Mouse (Mus musculus): ENCODE measurements around the gene Tmod3. TPM values are rescaled to one million over a fixed set of nuclear protein-coding genes. Genes with fewer than 3 reads are reported as not detected.
"Not testable (repeated sequence)": the region's sequence is repeated elsewhere in the genome, so short reads cannot be mapped to it uniquely, and the experiment has no call there.

Tmod3 gene
- total RNA-seq, 2 experiments from 2014 or later: 43.1 to 54.8 TPM

DNA sequence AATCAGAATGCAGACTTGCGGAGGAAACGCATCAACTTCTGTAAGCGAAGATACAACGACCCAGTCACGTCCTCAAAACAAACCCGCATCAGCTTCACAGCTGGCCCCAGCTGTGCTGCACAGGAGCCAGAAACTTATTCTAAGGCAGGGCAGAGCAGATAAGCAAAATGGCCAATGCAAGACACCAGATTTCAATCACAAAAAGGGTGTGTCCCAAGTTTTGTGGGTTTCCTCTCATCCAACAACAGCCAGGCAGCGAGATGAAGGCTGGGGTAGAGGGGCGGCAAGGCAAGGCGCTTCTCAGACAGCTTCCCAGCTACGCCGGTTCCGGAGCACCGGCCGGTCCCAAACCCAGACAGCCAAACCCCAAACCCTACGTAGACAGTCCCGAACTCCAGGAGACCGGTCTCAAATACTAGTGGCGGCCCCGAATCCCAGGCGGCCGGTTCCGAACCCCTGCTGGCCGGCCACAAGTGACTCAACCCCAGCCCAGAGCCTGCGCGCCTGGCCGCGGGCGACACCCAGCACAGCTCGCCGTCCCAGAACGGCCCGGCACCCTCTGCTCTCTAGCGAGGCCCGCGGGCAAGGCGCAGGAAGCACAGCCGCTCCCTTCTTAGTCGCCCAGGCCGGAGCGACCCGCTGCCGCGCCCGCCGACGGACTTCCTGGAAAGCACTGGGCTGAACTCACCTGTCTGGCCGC lies 495 bp downstream of the Tmod3 start:
- DNase-seq (ENCODE audit: low spot score in 2 of 2): no peak

DNA sequence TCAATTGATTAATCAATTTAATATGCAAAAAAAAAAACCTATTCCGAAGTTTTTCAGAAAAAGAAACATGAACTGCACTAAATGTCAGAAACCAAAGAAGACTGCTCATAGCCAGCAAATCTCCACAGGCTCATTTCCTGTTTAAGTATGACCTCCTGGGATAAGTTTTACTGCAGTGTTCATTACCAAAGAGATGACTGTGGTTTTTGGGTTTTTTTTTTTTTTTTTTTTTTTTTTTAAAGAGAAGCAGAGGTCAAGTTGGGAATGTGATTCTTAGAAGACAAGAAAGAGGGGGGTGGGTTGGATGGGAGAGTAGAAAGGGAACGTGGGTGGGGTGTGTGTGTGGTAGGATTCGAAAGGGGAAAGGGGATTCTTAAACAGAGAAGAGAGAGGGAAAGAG lies 1.1 kb downstream of the Tmod3 start:
- DNase-seq (ENCODE audit: low spot score in 2 of 2): no peak

DNA sequence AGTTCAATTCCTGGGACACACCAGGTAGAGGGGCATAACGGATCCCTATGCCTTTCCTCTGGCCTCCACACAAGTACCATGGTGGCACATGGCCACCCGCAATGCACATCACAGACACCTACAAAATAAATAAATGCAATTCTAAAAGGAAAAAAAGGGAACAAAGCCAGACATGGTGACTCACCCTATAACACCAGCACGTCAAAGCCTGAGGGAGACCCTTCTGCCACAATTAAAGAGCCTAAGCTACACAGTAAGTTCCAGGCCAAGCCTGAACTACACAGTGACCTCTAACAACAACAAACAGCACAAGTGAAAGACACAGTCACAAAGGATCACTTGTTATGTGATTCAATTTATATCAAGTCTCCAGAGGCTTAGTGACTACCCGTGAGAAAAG lies 5.7 kb downstream of the Tmod3 start:
- no peak for DNase-seq (ENCODE audit: low spot score in 2 of 2)

DNA sequence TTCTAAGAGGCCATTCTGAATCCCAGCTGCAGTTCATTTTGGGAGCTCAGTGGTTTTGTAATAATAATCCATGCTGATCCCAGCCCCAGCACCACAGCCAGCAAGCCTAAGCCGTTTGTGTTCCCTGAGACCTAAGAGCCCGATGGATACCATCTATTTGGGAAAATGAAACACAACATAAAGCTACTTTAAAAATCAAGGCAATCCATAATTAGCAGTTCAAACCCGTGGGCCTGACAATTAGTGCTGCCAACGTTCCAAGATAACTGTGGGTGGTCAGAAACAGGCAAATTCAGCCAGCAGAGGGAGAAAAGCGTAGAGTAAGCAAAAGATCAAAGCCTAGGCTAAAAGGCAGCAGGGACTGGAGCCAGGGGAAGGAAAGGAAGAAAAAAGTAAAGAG lies 8.1 kb downstream of the Tmod3 start:
- DNase-seq (ENCODE audit: low spot score in 2 of 2): no peak

DNA sequence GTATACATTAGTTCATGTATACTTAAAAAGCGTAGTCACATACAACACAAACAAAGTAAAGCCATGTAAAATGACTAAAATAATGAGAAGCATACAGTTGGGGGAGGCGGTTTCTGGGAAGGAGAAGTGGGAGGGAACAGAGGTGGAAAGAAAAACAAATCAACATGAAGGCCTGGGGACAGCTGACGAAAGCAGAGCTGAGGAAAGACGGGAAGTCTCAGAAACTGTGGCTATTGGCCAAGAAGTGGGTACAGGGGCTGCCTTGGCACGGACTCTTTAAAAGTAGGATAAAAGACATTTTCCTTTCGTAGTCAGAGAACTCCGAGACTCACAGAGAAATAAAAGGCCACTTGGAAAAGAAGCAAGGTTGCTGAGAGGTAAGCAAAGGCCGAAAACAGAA lies 10.4 kb downstream of the Tmod3 start:
- no peak for DNase-seq (ENCODE audit: low spot score in 2 of 2)

DNA sequence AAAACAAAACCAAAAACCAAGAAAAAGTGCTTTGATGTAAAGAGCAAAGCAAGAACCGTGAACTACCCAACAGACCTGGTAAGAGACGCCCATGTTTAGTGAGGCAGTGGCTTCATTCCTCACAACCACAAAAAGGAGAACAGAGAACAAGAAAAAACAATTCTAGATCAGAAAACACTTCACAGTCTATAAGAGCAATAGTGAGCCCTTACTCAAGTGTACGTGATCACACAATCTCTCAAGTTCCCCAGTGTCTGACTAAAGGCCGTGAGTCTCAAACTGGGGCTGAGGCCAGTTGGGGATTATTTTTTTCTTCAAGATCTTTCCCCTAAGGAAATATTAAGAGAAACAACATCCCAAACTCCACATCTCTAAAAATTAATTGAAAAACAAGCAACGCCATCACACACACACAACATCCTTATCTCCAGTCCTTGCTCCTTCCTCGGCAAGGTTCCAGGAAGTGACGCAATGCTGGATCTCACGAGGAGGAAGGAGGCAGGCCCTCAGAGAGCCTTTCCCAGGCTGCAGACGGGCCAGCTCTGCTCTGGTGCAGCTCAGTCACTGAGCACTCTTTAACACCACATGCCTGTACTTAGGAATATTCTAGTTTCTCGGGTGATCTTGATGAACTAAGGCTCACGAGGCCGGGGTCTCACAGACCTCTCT lies 12.4 kb downstream of the Tmod3 start:
- no peak for DNase-seq (ENCODE audit: low spot score in 2 of 2)

DNA sequence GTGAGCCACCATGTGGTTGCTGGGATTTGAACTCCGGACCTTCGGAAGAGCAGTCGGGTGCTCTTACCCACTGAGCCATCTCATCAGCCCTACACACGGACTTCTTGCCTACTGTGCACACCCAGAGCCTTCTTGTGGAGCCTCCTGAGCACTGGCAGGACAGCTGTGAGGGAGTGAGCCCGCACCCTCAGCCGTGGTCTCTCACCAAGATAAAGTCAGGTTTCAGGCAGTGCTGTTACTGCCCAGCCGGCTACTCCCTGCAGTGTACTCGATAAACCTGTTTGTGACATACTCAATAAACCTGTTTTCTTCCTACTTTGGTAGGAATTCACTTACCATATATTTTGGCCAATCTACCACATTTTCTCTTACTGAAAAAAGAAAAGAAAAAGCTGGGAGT lies 13.9 kb downstream of the Tmod3 start:
- DNase-seq (ENCODE audit: low spot score in 2 of 2): no peak

DNA sequence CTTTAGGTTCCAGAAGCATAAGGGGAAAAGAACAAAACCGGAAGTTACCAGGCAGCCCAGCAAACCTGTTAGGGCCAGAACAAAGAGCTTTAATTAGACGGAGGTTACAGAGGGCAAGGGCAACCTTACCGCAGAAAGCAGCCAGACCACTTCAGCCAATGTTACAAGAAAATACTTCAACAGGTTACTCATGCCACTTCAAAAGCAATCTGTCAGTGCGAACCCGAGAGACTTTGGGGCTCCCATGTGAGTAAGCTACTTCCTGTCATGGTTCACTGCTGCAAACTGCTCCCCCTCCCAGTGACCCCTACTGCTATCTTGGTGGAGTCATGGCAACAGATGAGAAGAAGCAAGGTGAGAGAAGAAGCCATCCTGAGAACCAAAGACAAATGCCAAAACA lies 18.0 kb downstream of the Tmod3 start:
- DNase-seq (ENCODE audit: low spot score in 2 of 2): no peak

DNA sequence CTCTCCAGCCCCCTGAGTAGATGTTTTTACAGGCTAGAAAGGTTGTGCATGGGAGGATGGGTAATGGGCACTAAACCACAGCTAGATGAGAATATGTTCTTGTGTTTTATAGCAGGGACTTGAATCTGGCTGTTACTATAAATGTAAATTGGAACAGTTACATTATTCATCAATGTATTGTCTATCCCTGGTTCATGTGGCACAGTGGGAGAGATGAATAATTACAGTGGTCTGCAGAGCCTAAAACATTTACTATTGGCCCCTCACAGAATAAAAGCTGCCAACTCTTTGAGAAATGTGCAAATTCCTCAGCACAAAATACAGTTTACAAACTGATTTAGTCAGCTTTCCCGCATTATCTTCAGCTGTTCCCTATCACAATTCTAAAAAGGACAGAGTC lies 23.0 kb downstream of the Tmod3 start:
- DNase-seq (ENCODE audit: low spot score in 2 of 2): no peak

DNA sequence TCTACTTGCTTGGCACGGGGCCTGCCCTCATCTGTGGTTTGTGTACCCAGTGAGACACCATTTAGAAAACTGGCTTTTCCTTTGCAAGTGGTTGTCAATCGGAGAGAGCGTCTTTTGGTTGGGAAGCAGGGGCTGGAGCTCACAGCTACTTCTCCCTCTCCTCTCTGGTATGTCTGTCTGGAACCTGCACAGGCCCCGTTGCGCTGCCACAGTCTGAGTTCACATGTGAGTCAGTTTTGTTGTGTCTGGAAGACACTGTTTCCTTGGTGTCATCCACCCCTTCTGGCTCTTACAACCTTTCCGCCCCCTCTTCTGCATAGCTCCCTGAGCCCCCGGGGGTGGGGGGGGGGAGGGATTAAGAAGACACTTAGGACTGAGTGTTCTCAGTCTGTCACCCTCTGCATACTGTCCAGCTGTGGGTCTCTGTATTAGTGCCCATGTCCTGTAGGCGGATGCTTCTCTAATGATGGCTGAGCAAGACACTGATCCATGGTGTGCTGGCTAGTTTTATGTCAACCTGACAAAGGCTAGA lies 25.0 kb downstream of the Tmod3 start:
- no peak for DNase-seq (ENCODE audit: low spot score in 2 of 2)

DNA sequence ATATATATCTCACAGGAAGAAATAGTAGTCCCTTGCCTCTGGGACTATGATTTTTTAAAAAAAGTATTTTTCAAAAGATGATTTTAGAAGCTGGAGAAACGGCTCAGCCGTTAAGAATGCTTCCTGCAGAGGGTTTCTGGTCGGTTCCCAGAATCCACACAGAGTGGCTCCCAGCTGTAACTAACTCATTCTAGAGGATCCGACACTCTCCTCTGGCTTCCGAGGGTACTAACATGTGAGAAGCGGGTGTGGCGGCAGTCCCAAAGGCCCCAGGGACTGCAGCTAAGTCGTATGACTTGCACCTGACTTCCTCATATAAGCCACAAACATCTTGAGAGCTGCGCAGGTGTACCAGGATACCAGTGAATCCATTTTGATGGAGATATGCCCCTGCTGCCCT lies 26.5 kb downstream of the Tmod3 start:
- not testable (repeated sequence) for DNase-seq (ENCODE audit: low spot score in 2 of 2)

DNA sequence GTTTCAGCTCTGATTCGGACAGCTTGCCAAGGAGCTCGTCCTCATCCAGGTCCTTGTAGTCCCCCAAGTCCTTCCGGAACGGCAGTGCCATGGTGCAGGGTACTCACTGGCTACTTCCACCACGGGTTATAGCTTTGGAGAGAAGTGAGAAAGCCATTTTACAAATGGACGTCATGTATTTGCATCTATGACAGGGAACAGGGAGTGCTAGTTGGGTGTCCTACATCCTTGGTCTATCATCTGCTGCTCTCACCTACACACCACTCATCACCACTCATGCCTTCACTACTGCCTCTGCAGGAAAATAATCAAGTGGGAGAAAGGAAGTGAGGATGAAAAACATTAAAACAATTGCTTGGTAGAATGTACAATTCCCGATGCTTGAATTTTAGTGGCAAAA lies 27.0 kb downstream of the Tmod3 start:
- DNase-seq (ENCODE audit: low spot score in 2 of 2): no peak

DNA sequence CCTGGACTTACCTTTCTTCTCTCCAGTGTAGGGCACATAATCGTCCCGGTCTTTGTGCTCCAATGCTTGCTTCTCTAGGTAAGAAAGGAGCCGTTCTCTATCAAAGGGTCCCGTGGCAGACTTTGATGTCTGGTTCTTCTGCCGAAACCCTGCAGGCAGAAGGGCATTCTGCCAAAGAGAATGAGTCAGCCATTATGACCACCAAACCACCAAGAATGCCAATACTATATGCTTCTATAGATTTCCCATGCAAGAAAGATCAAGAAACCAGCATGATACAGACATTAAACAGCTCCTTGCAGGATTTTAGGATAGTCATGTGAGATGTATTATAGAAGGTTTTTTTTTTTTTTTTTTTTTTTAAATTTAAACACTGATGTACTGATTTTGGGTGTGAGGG lies 30.1 kb downstream of the Tmod3 start:
- no peak for DNase-seq (ENCODE audit: low spot score in 2 of 2)

DNA sequence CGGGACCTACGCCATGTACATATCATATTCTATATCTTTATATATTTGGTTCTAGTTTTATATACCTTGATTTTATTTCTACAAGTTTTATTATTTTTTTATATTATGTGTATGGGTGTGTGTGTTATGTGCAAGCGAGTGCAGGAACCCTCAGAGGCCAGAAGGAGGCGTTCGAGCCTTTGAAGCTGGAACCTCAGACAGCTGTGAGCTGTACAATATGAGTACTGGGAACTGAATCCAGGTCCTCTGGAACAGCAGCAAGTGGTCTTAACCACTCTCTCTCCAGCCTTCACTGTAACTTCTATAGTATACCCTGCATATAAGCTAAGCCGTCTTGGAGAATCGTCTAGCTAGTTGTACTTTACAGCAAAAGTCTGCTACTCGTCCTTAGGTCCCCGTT lies 31.4 kb downstream of the Tmod3 start:
- no peak for DNase-seq (ENCODE audit: low spot score in 2 of 2)

DNA sequence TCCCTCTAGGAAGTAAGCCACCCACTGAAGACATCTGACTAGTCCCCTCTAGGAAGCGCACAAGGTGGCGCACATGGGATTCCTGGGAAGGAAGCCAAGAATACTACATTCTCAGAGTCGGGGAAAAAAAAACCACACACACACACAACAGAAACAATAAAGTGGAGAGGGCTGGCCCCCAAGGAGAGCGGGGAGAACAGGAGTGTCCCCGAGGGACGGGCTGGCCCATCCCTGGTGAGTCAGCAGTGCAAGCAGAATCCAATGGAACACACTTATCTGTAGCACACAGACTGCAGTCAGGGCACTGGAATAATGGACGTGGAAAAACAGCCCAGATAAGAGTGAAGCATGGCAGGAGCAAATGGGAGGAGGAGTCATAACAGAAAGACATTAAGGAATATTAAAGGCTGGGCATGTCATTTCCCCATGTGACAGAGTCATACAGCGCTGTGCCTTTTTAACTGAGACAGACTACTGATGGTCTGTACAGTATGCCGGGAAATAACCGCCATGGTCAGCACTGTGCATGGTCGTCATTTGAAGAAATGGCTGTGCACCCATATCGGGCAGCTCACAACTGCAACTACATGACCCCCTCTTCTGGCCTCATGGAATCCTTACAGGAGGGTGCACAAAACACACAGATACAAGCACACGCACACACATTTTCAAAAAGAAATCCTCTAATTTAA lies 31.9 kb downstream of the Tmod3 start:
- no peak for DNase-seq (ENCODE audit: low spot score in 2 of 2)

DNA sequence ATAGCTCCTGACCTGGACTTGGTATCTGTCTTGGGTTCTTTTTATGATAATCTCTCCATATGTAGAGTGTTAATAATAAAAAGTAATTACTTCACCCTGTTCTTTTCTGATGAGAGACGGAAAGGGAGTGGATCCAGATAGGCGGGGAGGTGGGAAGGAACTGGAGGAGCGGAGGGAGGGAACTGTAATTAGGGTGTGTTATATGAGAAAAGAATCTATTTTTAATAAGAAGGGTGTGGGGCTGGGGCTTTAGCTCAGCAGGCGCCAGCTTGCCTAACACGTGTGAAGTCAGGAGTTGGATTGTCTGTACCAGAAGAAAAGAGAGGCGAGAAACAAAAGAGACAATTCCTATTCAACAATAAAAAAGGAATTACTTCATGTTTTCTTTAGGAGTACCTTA lies 35.8 kb downstream of the Tmod3 start:
- DNase-seq (ENCODE audit: low spot score in 2 of 2): no peak

DNA sequence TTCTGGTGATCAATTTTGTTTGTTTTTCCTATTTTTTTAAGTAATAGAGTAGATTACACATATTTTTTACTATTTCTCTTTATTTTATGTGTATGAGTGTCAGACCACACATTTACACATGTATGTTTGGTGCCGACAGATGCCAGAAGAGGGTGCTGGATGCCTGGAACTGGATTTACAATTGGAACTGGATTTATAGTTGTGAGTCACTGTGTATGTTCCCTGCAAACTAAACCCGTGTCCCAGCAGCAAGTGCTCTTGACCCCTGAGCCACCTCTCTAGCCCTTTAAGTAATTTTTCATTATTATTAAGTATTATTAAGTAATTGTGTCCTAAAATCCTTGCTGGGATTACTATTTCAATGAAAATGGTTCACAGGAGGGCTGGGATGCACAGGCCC lies 37.2 kb downstream of the Tmod3 start:
- no peak for DNase-seq (ENCODE audit: low spot score in 2 of 2)

DNA sequence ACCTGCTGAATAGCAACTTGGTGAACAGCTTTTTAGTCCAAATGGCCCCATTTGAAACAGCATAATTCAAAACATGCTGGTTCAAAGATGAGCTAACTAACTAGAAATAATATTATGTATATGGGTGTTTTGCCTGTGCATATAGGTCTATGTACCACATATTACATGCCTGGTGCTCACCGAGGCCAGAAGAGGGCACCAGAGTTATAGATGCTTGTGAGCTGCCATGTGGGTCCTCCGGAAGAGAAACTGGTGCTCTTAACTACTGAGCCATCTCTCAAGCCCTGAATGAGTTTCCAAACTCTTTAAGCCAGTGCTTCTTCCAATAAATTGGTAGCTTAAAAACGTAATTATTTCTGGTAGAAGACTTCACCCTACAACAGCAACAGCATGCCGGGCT lies 37.7 kb downstream of the Tmod3 start:
- no peak for DNase-seq (ENCODE audit: low spot score in 2 of 2)

DNA sequence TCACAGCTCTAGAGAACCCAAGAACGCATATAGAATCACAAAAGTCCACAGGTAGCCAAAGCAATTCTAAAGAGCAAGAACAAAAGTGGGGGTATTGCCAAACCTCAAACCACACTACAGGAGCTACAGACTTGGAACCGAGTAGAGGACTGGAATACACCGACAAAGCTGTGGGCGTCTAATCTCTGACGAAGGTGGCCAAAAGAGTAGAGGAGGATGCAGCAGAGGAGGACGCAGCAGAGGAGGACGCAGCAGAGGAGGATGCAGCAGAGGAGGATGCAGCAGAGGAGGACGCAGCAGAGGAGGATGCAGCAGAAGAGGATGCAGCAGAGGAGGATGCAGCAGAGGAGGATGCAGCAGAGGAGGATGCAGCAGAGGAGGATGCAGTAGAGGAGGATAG lies 38.5 kb downstream of the Tmod3 start:
- DNase-seq (ENCODE audit: low spot score in 2 of 2): no peak

DNA sequence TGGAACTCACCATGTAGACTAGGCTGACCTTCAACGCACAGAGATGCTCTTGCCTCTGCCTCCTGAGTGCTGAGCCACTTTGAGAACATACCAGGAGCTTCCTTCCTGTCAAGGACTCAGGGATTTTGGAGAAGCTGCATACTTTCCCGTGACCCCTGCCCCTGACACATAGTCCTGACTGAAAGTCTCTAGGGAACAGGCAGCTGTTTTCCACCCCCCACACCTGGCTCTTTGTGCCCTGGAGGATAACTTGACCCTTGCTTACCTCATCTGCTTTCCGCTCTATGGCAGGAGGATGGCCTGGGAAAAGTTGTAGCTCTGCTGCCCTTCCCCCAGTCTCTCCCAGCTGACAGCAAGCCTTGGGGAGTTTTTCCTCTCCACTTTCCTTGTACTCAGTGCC lies 41.7 kb downstream of the Tmod3 start:
- DNase-seq (ENCODE audit: low spot score in 2 of 2): no peak

DNA sequence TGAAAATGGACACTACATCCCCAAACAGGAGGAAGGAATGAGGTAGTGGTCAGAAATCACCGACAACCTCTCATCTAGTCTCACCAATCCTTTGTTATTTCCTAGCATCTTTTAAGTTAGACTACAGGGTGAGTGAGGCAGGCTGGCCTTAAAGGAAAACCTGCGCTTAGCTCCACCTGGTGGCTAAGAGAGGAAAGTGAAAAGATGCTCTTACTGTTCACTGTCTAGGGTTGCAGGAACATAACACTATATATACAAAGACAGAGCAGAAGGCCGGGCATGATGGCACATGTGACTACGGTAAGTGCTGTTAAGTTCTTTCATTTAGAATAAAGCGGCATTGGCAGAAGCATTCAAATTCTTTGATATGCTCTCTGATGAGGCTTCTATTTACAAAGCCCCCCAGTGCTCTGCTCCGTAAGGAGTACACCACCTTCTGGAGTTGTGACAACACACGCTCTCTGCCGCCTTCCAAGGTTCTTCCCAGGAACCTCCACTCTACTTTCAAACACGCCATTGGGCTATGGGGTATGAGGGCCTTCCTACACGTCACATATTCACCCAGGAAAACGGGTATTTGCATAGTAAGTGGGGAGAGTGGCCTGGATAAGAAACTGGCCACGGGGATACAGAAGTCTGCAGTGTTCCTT lies 43.9 kb downstream of the Tmod3 start:
- peak; percentile 54 to 62 for DNase-seq (ENCODE audit: low spot score in 2 of 2)
